Mouse (Mus musculus) forebrain, embryonic 11.5 days (tissue): ENCODE results near the gene Dync2li1. TPM values are rescaled to one million over a fixed set of nuclear protein-coding genes. Genes with fewer than 3 reads are reported as not detected.

Experiments
- ATAC-seq: fragments of 200-750 bp; cut with Nextera tagmentation; replicated peaks from 2 replicates; pipeline ENCODE4 v1.8.0; 2017; ENCODE audit warnings: moderate TSS enrichment; ENCODE audit not compliant: low FRiP score
- DNase-seq: peaks from one replicate; pipeline ENCODE4 v3.0.0-alpha.2; 2017; ENCODE audit warnings: low spot score
- H3K27ac ChIP-seq: fragments of 300-500 bp; sonication (generic); 2 replicates; pipeline ENCODE4 v1.5.1; 2014; ENCODE audit warnings: low read depth, low read length
- H3K27me3 ChIP-seq: fragments of 300-500 bp; sonication (generic); 2 replicates; pipeline ENCODE4 v1.6.1; 2014; ENCODE audit warnings: mild to moderate bottlenecking, low read length, mixed read lengths; ENCODE audit not compliant: control insufficient read depth, insufficient read depth
- H3K36me3 ChIP-seq: fragments of 300-500 bp; sonication (generic); 2 replicates; pipeline ENCODE4 v1.6.1; 2014; ENCODE audit warnings: mild to moderate bottlenecking, low read length, moderate library complexity, mixed read lengths; ENCODE audit not compliant: control insufficient read depth, insufficient read depth
- H3K4me1 ChIP-seq: fragments of 300-500 bp; sonication (generic); replicated peaks from 2 replicates; pipeline ENCODE4 v1.6.1; 2014; ENCODE audit warnings: low read length, mixed read lengths; ENCODE audit not compliant: control insufficient read depth, insufficient read depth
- H3K4me2 ChIP-seq: fragments of 300-500 bp; sonication (generic); 2 replicates; pipeline ENCODE4 v1.6.1; 2014; ENCODE audit warnings: low read depth, mild to moderate bottlenecking, low read length, moderate library complexity, mixed read lengths; ENCODE audit not compliant: severe bottlenecking
- H3K4me3 ChIP-seq: fragments of 300-500 bp; sonication (generic); 2 replicates; pipeline ENCODE4 v1.5.1; 2014; ENCODE audit warnings: low read depth, low read length
- H3K9ac ChIP-seq: fragments of 300-500 bp; sonication (generic); 2 replicates; pipeline ENCODE4 v1.6.1; 2014; ENCODE audit warnings: low read length
- H3K9me3 ChIP-seq: fragments of 300-500 bp; sonication (generic); 2 replicates; pipeline ENCODE4 v1.6.1; 2016; ENCODE audit warnings: low read length, mixed read lengths; ENCODE audit not compliant: control insufficient read depth
- WGBS: fragments of 180-500 bp; shearing (Covaris S2); extraction: QIAGEN DNeasy Blood & Tissue Kit; methylation state at CpG from one replicate; pipeline ENCODE4 v1.1.7; 2014; 5-methylcytosine and 5-hydroxymethylcytosine counted together
- polyA plus RNA-seq: library from polyadenylated mRNA; unstranded; fragments of >200 nt; fragmentation: Nextera tagmentation; extraction: Ambion mirVana; gene quantifications from 2 replicates; pipeline ENCODE4 v1.2.1, GENCODE M21; 2014

Dync2li1 gene
- polyA plus RNA-seq, 1 experiment from 2014 or later = 41.8 TPM

GRCm38 (mm10) chr17:84657422-84657732 lies 31.1 kb downstream of the Dync2li1 start:
- ATAC-seq = no peak
- 96% methylated on average over 3 of the region's 3 CpGs for WGBS

GRCm38 (mm10) chr17:84657782-84658181 lies 31.5 kb downstream of the Dync2li1 start:
- WGBS = 76% methylated on average over 7 of the region's 7 CpGs
- no peak for ATAC-seq

More at GRCm38 (mm10) chr17:84657422-84657732, 31.1 kb downstream of the Dync2li1 start:
- Histone ChIP-seq H3K4me3 (no peak overlapping the region), H3K4me2 (no peak overlapping the region), H3K9ac (no peak overlapping the region), H3K27me3 (no peaks in the 10 kb centered on the region), H3K27ac (no peak overlapping the region), H3K9me3 (no peaks in the 10 kb centered on the region), H3K36me3 (no peaks in the 10 kb centered on the region), H3K4me1 (no peaks in the 10 kb centered on the region; the same call in 1 of the 2 replicates)
- no peak for DNase-seq

DNA sequence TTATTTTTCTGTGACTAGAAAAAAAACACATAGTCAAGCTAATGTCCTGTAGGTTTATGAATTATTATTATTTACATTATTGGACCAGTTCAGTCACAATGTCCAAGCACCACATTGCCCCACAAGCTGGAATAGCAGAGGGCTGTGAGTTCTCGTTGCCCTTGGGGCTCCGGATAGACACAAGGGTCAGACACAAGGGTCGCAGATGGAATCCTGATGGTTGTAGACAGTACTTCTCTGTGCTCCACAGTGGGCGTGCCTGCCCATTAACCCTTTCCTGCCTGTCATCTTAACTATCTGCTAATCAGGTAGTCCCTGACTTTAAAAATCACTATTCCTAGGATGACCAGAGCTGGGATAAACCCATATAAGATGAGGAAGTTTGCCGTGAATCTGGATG lies 31.9 kb downstream of the Dync2li1 start:
- Histone ChIP-seq H3K9me3 (no peaks in the 10 kb centered on the region), H3K4me2 (no peak overlapping the region), H3K4me3 (no peak overlapping the region), H3K27ac (no peak overlapping the region), H3K9ac (no peak overlapping the region), H3K36me3 (no peaks in the 10 kb centered on the region), H3K4me1 (no peaks in the 10 kb centered on the region; the same call in 1 of the 2 replicates), H3K27me3 (no peaks in the 10 kb centered on the region)
- DNase-seq (no peak), ATAC-seq (no peak)
- WGBS = 54% methylated on average over 5 of the region's 5 CpGs

More at GRCm38 (mm10) chr17:84657782-84658181, 31.5 kb downstream of the Dync2li1 start:
- Histone ChIP-seq H3K36me3 (no peaks in the 10 kb centered on the region), H3K4me3 (no peak overlapping the region), H3K4me1 (no peaks in the 10 kb centered on the region; the same call in 1 of the 2 replicates), H3K9me3 (no peaks in the 10 kb centered on the region), H3K27ac (no peak overlapping the region), H3K27me3 (no peaks in the 10 kb centered on the region), H3K9ac (no peak overlapping the region), H3K4me2 (no peak overlapping the region)
- DNase-seq = no peak

DNA sequence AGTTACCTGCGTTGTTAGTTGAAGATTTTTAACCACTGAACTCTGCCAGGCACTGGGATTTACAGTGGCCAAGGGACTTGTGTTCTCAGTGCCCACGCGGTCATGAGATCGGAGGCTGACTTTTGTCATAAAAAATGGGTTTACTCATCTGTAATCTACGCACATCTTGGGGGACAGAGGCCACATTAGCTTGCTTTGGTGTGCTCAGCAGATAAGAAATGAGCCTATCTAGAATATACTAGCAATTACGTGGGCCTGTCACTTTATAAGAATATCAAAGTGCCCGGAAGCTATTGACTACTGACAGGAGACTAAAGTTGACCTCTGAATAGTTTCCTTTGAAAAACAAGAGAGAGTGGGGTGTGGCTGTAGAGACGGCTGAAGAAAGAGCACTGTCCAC lies 32.7 kb downstream of the Dync2li1 start:
- Histone ChIP-seq H3K4me1 (no peaks in the 10 kb centered on the region; the same call in 1 of the 2 replicates), H3K4me3 (no peak overlapping the region), H3K27ac (no peak overlapping the region), H3K9ac (no peak overlapping the region), H3K9me3 (no peaks in the 10 kb centered on the region), H3K4me2 (no peak overlapping the region), H3K36me3 (no peaks in the 10 kb centered on the region), H3K27me3 (no peaks in the 10 kb centered on the region)
- no peak for ATAC-seq
- no peak for DNase-seq
- 80% methylated on average over 8 of the region's 8 CpGs for WGBS

GRCm38 (mm10) chr17:84665053-84665452 lies 38.8 kb downstream of the Dync2li1 start:
- no peaks in the 10 kb centered on the region for H3K9me3 ChIP-seq
- ATAC-seq (no peak), DNase-seq (no peak)
- no peaks in the 10 kb centered on the region for H3K36me3 ChIP-seq
- H3K4me2 ChIP-seq = no peak overlapping the region
- 68% methylated on average over 10 of the region's 10 CpGs for WGBS
- H3K27ac ChIP-seq = no peak overlapping the region
- H3K9ac ChIP-seq = no peak overlapping the region
- H3K27me3 ChIP-seq = no peaks in the 10 kb centered on the region
- no peaks in the 10 kb centered on the region for H3K4me1 ChIP-seq
- H3K4me3 ChIP-seq = no peak overlapping the region

- Histone ChIP-seq H3K4me1 (no peaks in the 10 kb centered on the region), H3K9ac (no peak overlapping the region), H3K27ac (no peak overlapping the region), H3K27me3 (no peaks in the 10 kb centered on the region), H3K4me2 (no peak overlapping the region), H3K4me3 (no peak overlapping the region), H3K36me3 (no peaks in the 10 kb centered on the region), H3K9me3 (no peaks in the 10 kb centered on the region)
- WGBS = 62% methylated on average over 9 of the region's 9 CpGs
- DNase-seq (no peak), ATAC-seq (no peak)
Observed at GRCm38 (mm10) chr17:84665691-84666090, 39.4 kb downstream of the Dync2li1 start.

DNA sequence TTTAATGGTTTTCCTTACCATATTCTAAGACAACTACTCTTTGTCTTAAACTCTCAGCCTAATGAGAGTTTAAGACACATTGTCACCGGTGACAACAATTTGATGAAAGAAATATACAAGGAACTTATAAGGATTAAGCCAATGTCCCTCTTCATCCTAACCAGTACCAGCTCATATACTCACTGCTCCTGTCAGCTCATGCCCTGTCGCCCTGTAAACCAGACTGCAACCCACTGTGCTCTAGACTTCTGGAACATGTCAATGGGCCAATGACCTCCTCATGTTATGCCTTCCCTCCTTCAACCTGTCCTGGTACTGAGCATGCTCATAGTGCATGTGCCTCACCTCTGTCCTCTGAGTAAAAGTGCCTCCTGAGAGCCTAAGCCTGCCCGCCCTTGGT lies 41.6 kb downstream of the Dync2li1 start:
- H3K4me2 ChIP-seq = no peak overlapping the region
- no peak overlapping the region for H3K27ac ChIP-seq
- no peaks in the 10 kb centered on the region for H3K4me1 ChIP-seq
- no peaks in the 10 kb centered on the region for H3K27me3 ChIP-seq
- H3K9ac ChIP-seq = no peak overlapping the region
- no peaks in the 10 kb centered on the region for H3K9me3 ChIP-seq
- H3K4me3 ChIP-seq = no peak overlapping the region
- no peaks in the 10 kb centered on the region for H3K36me3 ChIP-seq
- ATAC-seq = no peak
- 92% methylated on average over 3 of the region's 3 CpGs for WGBS
- DNase-seq = no peak

DNA sequence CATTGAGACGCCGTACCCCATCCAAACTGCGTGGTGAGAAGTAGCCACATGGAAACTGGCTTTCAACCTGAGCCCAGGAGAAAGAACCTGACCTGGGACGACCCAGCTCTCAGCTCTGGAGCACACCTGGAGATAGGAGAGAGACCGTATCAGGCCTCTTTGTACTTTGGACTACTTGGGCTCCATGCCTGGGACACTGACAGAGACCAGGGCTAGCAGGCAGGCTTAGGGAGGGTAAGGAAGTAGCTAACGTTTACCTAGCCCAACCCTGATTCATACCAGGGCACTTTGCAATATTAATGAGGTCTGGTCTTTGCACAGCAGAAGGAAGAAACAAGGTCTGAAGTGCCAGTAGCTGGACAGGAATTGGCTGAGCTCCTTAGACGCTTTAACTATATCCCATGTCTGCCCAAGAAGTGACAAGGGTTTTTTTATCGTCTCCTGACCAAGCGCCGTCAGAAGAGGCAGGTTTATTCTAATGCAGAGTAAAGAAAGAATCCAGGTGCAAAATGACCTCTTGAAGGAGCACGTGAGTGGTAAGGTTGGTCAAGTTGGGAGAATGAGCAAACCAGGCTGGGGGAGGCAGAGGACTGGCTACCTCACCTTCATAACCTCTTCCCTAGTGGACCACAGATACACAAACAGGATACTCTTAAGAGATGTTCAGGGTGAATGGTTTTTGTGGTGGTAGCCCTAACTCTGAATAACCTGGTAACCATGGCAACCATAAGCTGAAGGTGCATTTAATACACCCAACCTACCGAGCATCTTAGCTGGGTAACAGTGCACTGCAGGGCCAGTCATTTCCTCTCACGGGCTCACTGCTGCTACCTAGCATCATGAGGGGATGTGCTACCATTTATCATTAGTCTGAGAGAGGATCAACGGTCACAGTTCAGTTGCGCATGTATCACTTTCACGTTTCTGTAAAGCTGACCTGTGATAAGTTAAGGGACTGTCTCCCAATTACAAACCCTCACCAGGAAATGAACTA lies 46.4 kb downstream of the Dync2li1 start:
- WGBS = 78% methylated on average over 16 of the region's 16 CpGs

More for the DNA sequence above, 46.4 kb downstream of the Dync2li1 start:
- no peaks in the 10 kb centered on the region for H3K9me3 ChIP-seq
- no peak overlapping the region for H3K4me3 ChIP-seq
- H3K36me3 ChIP-seq = no peaks in the 10 kb centered on the region
- no peak overlapping the region for H3K27ac ChIP-seq
- H3K4me2 ChIP-seq = no peak overlapping the region
- H3K27me3 ChIP-seq = peaks cover 3% of the 10 kb centered on the region; the same call in 1 of the 2 replicates
- DNase-seq (no peak), ATAC-seq (no peak)
- H3K4me1 ChIP-seq = peaks cover 9% of the 10 kb centered on the region; the same call in 1 of the 2 replicates
- H3K9ac ChIP-seq = no peak overlapping the region
